Mouse (Mus musculus) CH12.LX (cell line): ENCODE data around the gene Tmtc1. TPM values are rescaled to one million over a fixed set of nuclear protein-coding genes. Genes with fewer than 3 reads are reported as not detected.

ENCODE experiments used
- DNase-seq: peaks from one replicate; pipeline ENCODE4 v3.0.0-alpha.2; 2013; ENCODE audit errors: extremely low read depth
- H3K27ac ChIP-seq: 2 replicates; pipeline ENCODE4 v1.5.1; 2012; ENCODE audit warnings: low read depth, mild to moderate bottlenecking, control low read depth, moderate library complexity; ENCODE audit not compliant: insufficient read depth
- H3K27me3 ChIP-seq: replicated peaks from 2 replicates; pipeline ENCODE3; 2012; ENCODE audit warnings: inconsistent platforms
- H3K36me3 ChIP-seq, 2 experiments: replicated peaks in 1 of 2; 2 replicates each; pipeline versions ENCODE3 to v1.6.1; 2012; ENCODE audit warnings: inconsistent platforms in 1 of 2, low read length in 1 of 2, mild to moderate bottlenecking in 1 of 2, mixed read lengths in 1 of 2, moderate library complexity in 1 of 2; ENCODE audit not compliant: control insufficient read depth in 1 of 2, insufficient read depth in 1 of 2
- H3K4me1 ChIP-seq, 2 experiments: 2 replicates each; pipeline ENCODE4 v1.6.1; 2012; ENCODE audit warnings: inconsistent platforms in 1 of 2, moderate library complexity in 1 of 2; ENCODE audit not compliant: insufficient read depth in 2 of 2, control insufficient read depth in 1 of 2
- H3K4me2 ChIP-seq: 2 replicates; pipeline ENCODE4 v1.6.1; 2012; ENCODE audit warnings: low read depth, mild to moderate bottlenecking, control low read depth; ENCODE audit not compliant: poor library complexity, insufficient read depth, severe bottlenecking
- H3K4me3 ChIP-seq, 3 experiments: fragments of 150-350 bp in 1 of 3; sonication (generic) in 1 of 3; replicated peaks in 1 of 3; 2 replicates each; pipeline versions ENCODE3 to v1.5.1; 2011 to 2012; ENCODE audit warnings: low read depth in 2 of 3, low read length in 2 of 3, mild to moderate bottlenecking in 2 of 3, moderate library complexity in 2 of 3, control low read depth in 1 of 3, improper control_type of control experiment in 1 of 3, inconsistent platforms in 1 of 3, mixed read lengths in 1 of 3; ENCODE audit not compliant: poor library complexity in 1 of 3
- H3K79me2 ChIP-seq: replicated peaks from 2 replicates; pipeline ENCODE4 v1.6.1; 2012; ENCODE audit warnings: mild to moderate bottlenecking, moderate library complexity; ENCODE audit not compliant: control insufficient read depth, poor library complexity, insufficient read depth, severe bottlenecking; ENCODE audit errors: extremely low read depth
- H3K9ac ChIP-seq: 2 replicates; pipeline ENCODE4 v1.6.1; 2012; ENCODE audit warnings: low read depth, mild to moderate bottlenecking, control low read depth, moderate library complexity; ENCODE audit not compliant: insufficient read depth
- H3K9me3 ChIP-seq: replicated peaks from 2 replicates; pipeline ENCODE3; 2012; ENCODE audit warnings: low read length, inconsistent platforms, mixed read lengths
- BHLHE40 ChIP-seq: IDR thresholded peaks from 2 replicates; pipeline ENCODE4 v1.6.1; 2011; ENCODE audit warnings: mild to moderate bottlenecking, low read depth, low read length, improper control_type of control experiment
- CHD2 ChIP-seq: IDR thresholded peaks from 2 replicates; pipeline ENCODE4 v1.6.1; 2011; ENCODE audit warnings: low read length, improper control_type of control experiment
- CTCF ChIP-seq, 2 experiments: IDR thresholded peaks in 1 of 2; conservative IDR thresholded peaks in 1 of 2; 2 replicates each; pipeline ENCODE4 v1.5.1; 2011 to 2012; ENCODE audit warnings: low read depth in 2 of 2, low read length in 2 of 2, improper control_type of control experiment in 1 of 2, inconsistent platforms in 1 of 2, mild to moderate bottlenecking in 1 of 2, moderate library complexity in 1 of 2
- E2F4 ChIP-seq: IDR thresholded peaks from 2 replicates; pipeline ENCODE4 v1.6.1; 2011; ENCODE audit warnings: low read depth, low read length, improper control_type of control experiment; ENCODE audit not compliant: insufficient replicate concordance
- EP300 ChIP-seq: IDR thresholded peaks from 2 replicates; pipeline ENCODE4 v1.6.1; 2011; ENCODE audit warnings: low read length, improper control_type of control experiment
- ETS1 ChIP-seq: conservative IDR thresholded peaks from 2 replicates; pipeline ENCODE4 v1.6.1; 2012; ENCODE audit warnings: low read depth, mild to moderate bottlenecking, inconsistent platforms, low read length, improper control_type of control experiment, moderate library complexity
- GABPA ChIP-seq: IDR thresholded peaks from 2 replicates; pipeline ENCODE4 v1.6.1; 2012; ENCODE audit warnings: low read depth, low read length, improper control_type of control experiment, inconsistent platforms; ENCODE audit not compliant: insufficient replicate concordance
- IRF4 ChIP-seq: IDR thresholded peaks from 2 replicates; pipeline ENCODE4 v1.6.1; 2014; ENCODE audit warnings: low read depth, mild to moderate bottlenecking, inconsistent platforms, low read length, improper control_type of control experiment
- KAT2A ChIP-seq: IDR thresholded peaks from 2 replicates; pipeline ENCODE4 v1.6.1; 2012; ENCODE audit warnings: low read length, improper control_type of control experiment, inconsistent platforms; ENCODE audit not compliant: insufficient replicate concordance
- MAX ChIP-seq: IDR thresholded peaks from 2 replicates; pipeline ENCODE4 v1.6.1; 2011; ENCODE audit warnings: low read length, improper control_type of control experiment
- MYC ChIP-seq: IDR thresholded peaks from 2 replicates; pipeline ENCODE4 v1.6.1; 2011; ENCODE audit warnings: low read depth, mild to moderate bottlenecking, improper control_type of control experiment, low read length
- NELFE ChIP-seq: IDR thresholded peaks from 2 replicates; pipeline ENCODE4 v1.6.1; 2011; ENCODE audit warnings: low read depth, low read length, improper control_type of control experiment
- NRF1 ChIP-seq: IDR thresholded peaks from 2 replicates; pipeline ENCODE4 v1.6.1; 2014; ENCODE audit warnings: low read depth, mild to moderate bottlenecking, inconsistent platforms, low read length, improper control_type of control experiment, moderate library complexity
- PAX5 ChIP-seq: IDR thresholded peaks from 2 replicates; pipeline ENCODE4 v1.6.1; 2012; ENCODE audit warnings: low read length, inconsistent platforms, mixed read lengths
- POLR2AphosphoS2 ChIP-seq: IDR thresholded peaks from 2 replicates; pipeline ENCODE4 v1.6.1; 2011; ENCODE audit warnings: low read depth, low read length, improper control_type of control experiment
- RAD21 ChIP-seq: IDR thresholded peaks from 2 replicates; pipeline ENCODE4 v1.6.1; 2011; ENCODE audit warnings: low read depth, mild to moderate bottlenecking, low read length, improper control_type of control experiment, moderate library complexity
- RCOR1 ChIP-seq: conservative IDR thresholded peaks from 2 replicates; pipeline ENCODE4 v1.6.1; 2012; ENCODE audit warnings: low read depth, mild to moderate bottlenecking, inconsistent platforms, low read length, improper control_type of control experiment
- SIN3A ChIP-seq: IDR thresholded peaks from 2 replicates; pipeline ENCODE4 v1.6.1; 2012; ENCODE audit warnings: low read length, improper control_type of control experiment, inconsistent platforms
- SMC3 ChIP-seq: IDR thresholded peaks from 2 replicates; pipeline ENCODE4 v1.6.1; 2011; ENCODE audit warnings: low read depth, low read length, improper control_type of control experiment
- TCF12 ChIP-seq: IDR thresholded peaks from 2 replicates; pipeline ENCODE4 v1.6.1; 2014; ENCODE audit warnings: low read depth, mild to moderate bottlenecking, inconsistent platforms, low read length, improper control_type of control experiment
- UBTF ChIP-seq: IDR thresholded peaks from 2 replicates; pipeline ENCODE4 v1.6.1; 2012; ENCODE audit warnings: low read depth, mild to moderate bottlenecking, inconsistent platforms, low read length, improper control_type of control experiment, moderate library complexity
- ZC3H11A ChIP-seq: IDR thresholded peaks from 2 replicates; pipeline ENCODE4 v1.6.1; 2012; ENCODE audit warnings: low read depth, mild to moderate bottlenecking, inconsistent platforms, low read length, improper control_type of control experiment
- ZKSCAN1 ChIP-seq: IDR thresholded peaks from 2 replicates; pipeline ENCODE4 v1.6.1; 2012; ENCODE audit warnings: low read depth, inconsistent platforms, low read length, improper control_type of control experiment, borderline replicate concordance
- ZNF384 ChIP-seq: IDR thresholded peaks from 2 replicates; pipeline ENCODE4 v1.6.1; 2012; ENCODE audit warnings: low read depth, low read length, improper control_type of control experiment, inconsistent platforms
- dilution Hi-C: fragments of 300-500 bp; cut with MboI; formaldehyde crosslinking; loops from 2 replicates; pipeline ENCODE4 v1.14.3; 2020; ENCODE audit warnings: low sequenced_read_pairs; ENCODE audit not compliant: extremely low pct_unique_long_range_greater_than_20kb, extremely low pct_ligation_motif_present
- in situ Hi-C: fragments of 300-500 bp; cut with MboI; formaldehyde crosslinking; loops from 3 replicates; pipeline ENCODE4 v1.14.3; 2019; ENCODE audit warnings: low sequenced_read_pairs, low pct_ligation_motif_present, low pct_unique_long_range_greater_than_20kb, mixed read lengths
- polyA plus RNA-seq: library from polyadenylated mRNA; unstranded; fragments of >175 nt; gene quantifications from 2 replicates; pipeline ENCODE4 v1.2.1, GENCODE M21; 2012; ENCODE audit warnings: low read depth; ENCODE audit not compliant: insufficient read length
- total RNA-seq, 2 experiments: library from RNA; depleted of rRNA; stranded (reverse); fragments of 300-350 nt in 1 of 2; fragments of >200 nt in 1 of 2; gene quantifications; 2 replicates each; pipeline ENCODE4 v1.2.3; 2012 to 2014

The Tmtc1 gene
- total and polyA plus RNA-seq, 3 experiments, result 0.03 to 0.13 (median 0.04) TPM

DNA sequence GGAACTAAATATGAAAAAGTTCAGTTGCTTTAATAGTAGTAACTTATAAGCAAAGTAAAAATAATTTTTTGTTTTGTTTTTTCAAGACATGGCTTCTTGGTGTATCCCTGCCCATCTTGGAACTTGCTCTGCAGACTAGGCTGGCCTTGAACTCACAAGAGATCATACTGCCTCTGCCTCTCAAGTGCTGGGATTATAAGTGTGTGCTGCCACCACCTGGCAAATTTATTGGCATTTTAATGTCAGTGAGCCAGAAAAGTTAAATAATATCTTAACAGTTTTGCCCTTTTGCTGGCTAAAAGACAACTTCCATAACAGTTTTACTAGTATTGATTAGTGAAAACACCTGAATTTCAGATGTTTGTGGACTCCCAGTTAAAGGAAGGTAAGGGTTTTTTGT lies 88.0 kb downstream of the Tmtc1 start:
- in situ Hi-C loops, result no loop called here
- Histone ChIP-seq H3K9ac (no peak overlapping the region), H3K4me3 (no peak overlapping the region), H3K27me3 (no peaks in the 10 kb centered on the region), H3K79me2 (no peaks in the 10 kb centered on the region), H3K4me2 (no peak overlapping the region), H3K9me3 (no peaks in the 10 kb centered on the region), H3K27ac (no peak overlapping the region), H3K4me1 (no peaks in the 10 kb centered on the region), H3K36me3 (no peaks in the 10 kb centered on the region)
- dilution Hi-C loops, result no loop called here
- TF ChIP-seq CTCF (conservative IDR thresholded peaks at IDR 0.05 in 1 of 2, IDR thresholded peaks at IDR 0.05 in 1 of 2; ENCODE audit: low read depth in 2 of 2, low read length in 2 of 2) (peak in 1 of 2 experiments; percentile 42; a peak in 1 of 4 replicates), RAD21 (peak; percentile 41), ZKSCAN1 (no peak), ETS1 (no peak)
- no peak for DNase-seq

DNA sequence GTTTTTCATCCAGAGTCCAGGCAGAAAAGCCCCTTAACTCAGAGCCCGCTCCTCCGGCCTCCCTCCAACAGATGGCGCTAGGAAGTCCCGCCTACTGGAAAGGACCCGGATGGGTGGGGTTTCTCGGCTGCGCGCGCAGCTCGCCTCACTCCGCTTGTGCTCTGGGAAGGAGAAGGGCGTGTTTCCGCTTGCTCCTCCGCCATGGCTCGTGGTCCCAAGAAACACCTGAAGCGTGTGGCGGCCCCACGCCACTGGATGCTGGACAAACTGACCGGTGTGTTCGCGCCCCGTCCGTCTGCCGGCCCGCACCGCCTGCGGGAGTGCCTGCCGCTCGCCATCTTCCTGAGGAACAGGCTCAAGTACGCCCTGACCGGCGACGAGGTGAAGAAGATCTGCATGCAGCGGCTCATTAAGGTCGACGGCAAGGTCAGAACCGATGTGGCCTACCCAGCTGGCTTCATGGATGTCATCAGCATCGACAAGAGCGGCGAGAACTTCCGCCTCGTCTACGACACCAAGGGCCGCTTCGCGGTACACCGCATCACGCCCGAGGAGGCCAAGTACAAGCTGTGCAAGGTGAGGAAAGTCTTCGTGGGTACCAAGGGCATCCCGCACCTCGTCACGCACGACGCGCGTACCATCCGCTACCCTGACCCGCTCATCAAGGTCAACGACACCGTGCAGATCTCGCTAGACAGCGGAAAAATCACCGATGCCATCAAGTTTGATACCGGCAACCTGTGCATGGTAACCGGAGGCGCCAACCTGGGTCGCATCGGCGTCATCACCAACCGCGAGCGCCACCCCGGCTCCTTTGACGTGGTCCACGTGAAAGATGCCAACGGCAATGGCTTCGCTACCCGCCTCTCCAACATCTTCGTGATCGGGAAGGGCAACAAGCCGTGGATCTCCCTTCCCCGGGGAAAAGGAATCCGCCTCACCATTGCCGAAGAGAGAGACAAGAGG lies 89.4 kb downstream of the Tmtc1 start:
- Histone ChIP-seq H3K9ac (no peak overlapping the region), H3K4me2 (no peak overlapping the region), H3K27me3 (no peaks in the 10 kb centered on the region), H3K4me1 (no peaks in the 10 kb centered on the region), H3K79me2 (no peaks in the 10 kb centered on the region), H3K36me3 (no peaks in the 10 kb centered on the region), H3K9me3 (no peaks in the 10 kb centered on the region), H3K4me3 (no peak overlapping the region), H3K27ac (no peak overlapping the region)
- in situ Hi-C loops (no loop called here), dilution Hi-C loops (no loop called here)
- no peak for TF ChIP-seq SMC3
- TF ChIP-seq ZKSCAN1, result no peak
- TF ChIP-seq PAX5, result no peak
- TF ChIP-seq GABPA, result no peak
- no peak for TF ChIP-seq MYC
- no peak for TF ChIP-seq SIN3A
- no peak for TF ChIP-seq E2F4
- no peak for TF ChIP-seq NELFE
- TF ChIP-seq EP300, result no peak
- no peak for DNase-seq

DNA sequence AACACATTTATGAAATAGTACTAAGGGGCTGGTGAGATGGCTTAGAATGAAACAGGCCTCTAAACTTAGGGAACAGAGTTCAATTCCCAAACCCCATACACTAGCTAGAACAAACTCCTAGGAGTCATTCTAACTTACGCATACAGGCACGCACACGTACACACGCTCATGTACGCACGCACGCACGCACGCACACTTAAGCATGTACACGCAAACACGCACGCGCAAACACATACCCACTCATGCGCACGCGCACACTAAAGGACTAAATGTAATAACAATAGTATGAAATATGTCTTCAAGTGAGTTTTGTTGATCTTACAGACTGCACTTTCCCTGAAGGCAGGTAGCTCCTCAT lies 90.1 kb downstream of the Tmtc1 start:
- Histone ChIP-seq H3K79me2 (no peaks in the 10 kb centered on the region), H3K27ac (no peak overlapping the region), H3K9ac (no peak overlapping the region), H3K9me3 (no peaks in the 10 kb centered on the region), H3K27me3 (no peaks in the 10 kb centered on the region), H3K4me3 (no peak overlapping the region), H3K36me3 (no peaks in the 10 kb centered on the region), H3K4me2 (no peak overlapping the region), H3K4me1 (no peaks in the 10 kb centered on the region)
- no peak for DNase-seq
- TF ChIP-seq NRF1 (no peak), UBTF (no peak), POLR2AphosphoS2 (no peak), KAT2A (no peak), MAX (no peak), CHD2 (no peak), BHLHE40 (no peak), RCOR1 (no peak), ETS1 (no peak), IRF4 (no peak), TCF12 (no peak), ZC3H11A (no peak), ZNF384 (no peak), ZKSCAN1 (no peak), RAD21 (no peak), PAX5 (no peak)
- in situ Hi-C loops (no loop called here), dilution Hi-C loops (no loop called here)
